Mouse (Mus musculus) ES-Bruce4 (cell line): ENCODE results near the gene Camsap2. TPM values are rescaled to one million over a fixed set of nuclear protein-coding genes. Genes with fewer than 3 reads are reported as not detected.

Experiments
- H3K27ac ChIP-seq: 2 replicates; pipeline ENCODE4 v1.5.1; 2012; ENCODE audit warnings: low read length, inconsistent platforms; ENCODE audit not compliant: insufficient read depth
- H3K27me3 ChIP-seq: 2 replicates; pipeline ENCODE4 v1.6.1; 2012; ENCODE audit warnings: mild to moderate bottlenecking, low read length, inconsistent platforms; ENCODE audit not compliant: control insufficient read depth, poor library complexity, insufficient read depth, severe bottlenecking
- H3K36me3 ChIP-seq: 2 replicates; pipeline ENCODE4 v1.6.1; 2012; ENCODE audit warnings: inconsistent platforms, mild to moderate bottlenecking, low read length, moderate library complexity; ENCODE audit not compliant: control insufficient read depth, poor library complexity, insufficient read depth, severe bottlenecking
- H3K4me1 ChIP-seq: one replicate; pipeline ENCODE4 v1.8.1; 2011; ENCODE audit warnings: low read length; ENCODE audit not compliant: control insufficient read depth, insufficient read depth
- H3K4me3 ChIP-seq: 2 replicates; pipeline ENCODE4 v1.5.1; 2011; ENCODE audit warnings: low read depth, mild to moderate bottlenecking, low read length
- H3K9ac ChIP-seq: 2 replicates; pipeline ENCODE4 v1.6.1; 2012; ENCODE audit warnings: low read depth, mild to moderate bottlenecking, inconsistent platforms; ENCODE audit not compliant: poor library complexity, severe bottlenecking
- H3K9me3 ChIP-seq: replicated peaks from 2 replicates; pipeline ENCODE4 v1.6.1; 2012; ENCODE audit warnings: mild to moderate bottlenecking, low read length, inconsistent platforms; ENCODE audit not compliant: control insufficient read depth, poor library complexity, insufficient read depth, severe bottlenecking
- CTCF ChIP-seq: IDR thresholded peaks from one replicate; pipeline ENCODE4 v1.8.1; 2011; ENCODE audit warnings: low read depth, low read length
- EP300 ChIP-seq: IDR thresholded peaks from 2 replicates; pipeline ENCODE4 v1.6.1; 2011; ENCODE audit warnings: low read depth, low read length; ENCODE audit not compliant: insufficient read depth
- POLR2A ChIP-seq: IDR thresholded peaks from one replicate; pipeline ENCODE4 v1.8.1; 2011; ENCODE audit warnings: low read length; ENCODE audit not compliant: insufficient read depth
- polyA plus RNA-seq: library from polyadenylated mRNA; stranded (reverse); fragments of >200 nt; gene quantifications from 2 replicates; pipeline ENCODE4 v1.2.4, GENCODE M21; 2011; ENCODE audit warnings: low read depth; ENCODE audit not compliant: missing spikeins, insufficient read depth, insufficient read length

Camsap2 gene
- polyA plus RNA-seq, 1 experiment = 37.0 TPM

GRCm38 (mm10) chr1:136340541-136340940 lies 5.4 kb downstream of the Camsap2 start:
- H3K4me3 ChIP-seq = no peak overlapping the region
- H3K9me3 ChIP-seq = no peaks in the 10 kb centered on the region
- H3K27ac ChIP-seq = no peak overlapping the region
- no peaks in the 10 kb centered on the region for H3K36me3 ChIP-seq
- H3K9ac ChIP-seq = no peak overlapping the region
- H3K27me3 ChIP-seq = no peaks in the 10 kb centered on the region
- H3K4me1 ChIP-seq = no peaks in the 10 kb centered on the region
- TF ChIP-seq CTCF (no peak), EP300 (no peak)

- no peak for TF ChIP-seq CTCF
- no peak for TF ChIP-seq EP300
- TF ChIP-seq POLR2A = no peak
- Histone ChIP-seq H3K4me3 (no peak overlapping the region), H3K9me3 (no peaks in the 10 kb centered on the region), H3K9ac (no peak overlapping the region), H3K27me3 (no peaks in the 10 kb centered on the region), H3K27ac (no peak overlapping the region), H3K36me3 (no peaks in the 10 kb centered on the region), H3K4me1 (no peaks in the 10 kb centered on the region)
Measured at GRCm38 (mm10) chr1:136334743-136335142, 11.2 kb downstream of the Camsap2 start.

GRCm38 (mm10) chr1:136333512-136333911 lies 12.4 kb downstream of the Camsap2 start:
- Histone ChIP-seq H3K36me3 (no peaks in the 10 kb centered on the region), H3K9ac (no peak overlapping the region)
- TF ChIP-seq EP300 (no peak), CTCF (no peak), POLR2A (no peak)

GRCm38 (mm10) chr1:136333071-136333470 lies 12.8 kb downstream of the Camsap2 start:
- no peak for TF ChIP-seq CTCF
- no peak for TF ChIP-seq POLR2A
- no peak for TF ChIP-seq EP300
- no peak overlapping the region for H3K9ac ChIP-seq
- no peaks in the 10 kb centered on the region for H3K36me3 ChIP-seq
- H3K27me3 ChIP-seq = no peaks in the 10 kb centered on the region
- H3K27ac ChIP-seq = no peak overlapping the region
- H3K9me3 ChIP-seq = no peaks in the 10 kb centered on the region
- H3K4me3 ChIP-seq = no peak overlapping the region
- H3K4me1 ChIP-seq = no peaks in the 10 kb centered on the region

More at GRCm38 (mm10) chr1:136333512-136333911, 12.4 kb downstream of the Camsap2 start:
- Histone ChIP-seq H3K4me3 (no peak overlapping the region), H3K27me3 (no peaks in the 10 kb centered on the region), H3K9me3 (no peaks in the 10 kb centered on the region), H3K4me1 (no peaks in the 10 kb centered on the region), H3K27ac (no peak overlapping the region)

- Histone ChIP-seq H3K9me3 (no peaks in the 10 kb centered on the region), H3K4me3 (no peak overlapping the region), H3K4me1 (no peaks in the 10 kb centered on the region), H3K9ac (no peak overlapping the region), H3K27me3 (no peaks in the 10 kb centered on the region), H3K36me3 (no peaks in the 10 kb centered on the region), H3K27ac (no peak overlapping the region)
- TF ChIP-seq CTCF = no peak
- TF ChIP-seq EP300 = no peak
- no peak for TF ChIP-seq POLR2A
Measured at GRCm38 (mm10) chr1:136331836-136332235, 14.1 kb downstream of the Camsap2 start.

GRCm38 (mm10) chr1:136329426-136329825 lies 16.5 kb downstream of the Camsap2 start:
- Histone ChIP-seq H3K36me3 (no peaks in the 10 kb centered on the region), H3K9ac (no peak overlapping the region), H3K4me1 (no peaks in the 10 kb centered on the region), H3K4me3 (no peak overlapping the region), H3K27me3 (no peaks in the 10 kb centered on the region), H3K27ac (no peak overlapping the region), H3K9me3 (no peaks in the 10 kb centered on the region)
- TF ChIP-seq POLR2A (no peak), CTCF (no peak), EP300 (no peak)
